Mouse (Mus musculus) ES-E14 (cell line): ENCODE measurements around the gene Spred2.

Experiments
- HCFC1 ChIP-seq: IDR thresholded peaks from 2 replicates; pipeline ENCODE4 v1.6.1; 2012; ENCODE audit warnings: low read length, inconsistent platforms, borderline replicate concordance; ENCODE audit not compliant: insufficient read depth
- MAFK ChIP-seq: IDR thresholded peaks from 2 replicates; pipeline ENCODE4 v1.6.1; 2014; ENCODE audit warnings: mild to moderate bottlenecking, low read depth, low read length, inconsistent platforms; ENCODE audit not compliant: insufficient read depth

DNA sequence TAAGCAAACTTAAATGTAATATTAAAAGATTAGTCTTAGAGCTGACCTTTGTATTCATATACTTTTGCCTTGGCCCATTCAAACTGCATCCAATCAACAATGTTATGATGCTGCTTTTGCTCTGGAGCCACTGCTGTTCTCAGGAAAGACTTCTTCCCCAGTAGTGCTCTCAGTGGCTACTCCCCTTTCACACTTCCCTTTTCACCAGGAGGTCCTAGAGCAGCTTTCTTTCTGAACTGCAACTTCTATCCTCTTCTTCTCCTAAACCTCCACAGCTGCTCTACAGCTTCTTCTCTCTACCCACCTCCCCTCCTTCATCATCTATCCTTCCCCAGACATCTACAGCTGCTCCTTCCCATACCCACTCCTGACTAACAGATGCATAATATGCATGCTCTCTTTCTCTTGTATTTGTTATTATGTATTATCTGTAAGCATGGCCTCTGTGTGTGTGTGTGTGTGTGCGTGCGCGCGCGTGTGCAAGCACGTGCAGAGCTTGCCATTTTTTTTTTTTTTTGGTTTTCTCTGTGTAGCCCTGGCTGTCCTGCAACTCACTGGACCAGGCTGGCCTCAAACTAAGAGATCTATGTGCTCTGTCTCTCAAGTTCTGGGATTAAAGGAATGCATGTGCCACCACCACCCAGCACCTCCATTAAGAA lies 144.3 kb downstream of the Spred2 start:
- TF ChIP-seq HCFC1 (no peak), MAFK (no peak)
